Mouse (Mus musculus) embryonic stem cell, embryonic (primary cell): ENCODE measurements around the gene Otof.

Experiments
- CTCF ChIA-PET, 4 experiments: fragments of 300-600 bp in 2 of 4; fragments of 350-600 bp in 2 of 4; sonication (Branson Sonifier 250); formaldehyde crosslinking; loops; one replicate each; lab custom pipeline; 2022; ENCODE audit warnings: inconsistent platforms in 2 of 4; lab: Charles Lee
- POLR2A ChIA-PET, 4 experiments: fragments of 300-600 bp in 2 of 4; fragments of 350-600 bp in 2 of 4; sonication (Branson Sonifier 250); formaldehyde crosslinking; loops; one replicate each; lab custom pipeline; 2022; ENCODE audit warnings: antibody characterized with exemption in 4 of 4, inconsistent platforms in 1 of 4; lab: Charles Lee

Gene Otof

GRCm38 (mm10) chr5:30456056-30456455, 5.7 kb downstream of the Otof start:
- POLR2A ChIA-PET = interaction anchor here in 1 of 4 experiments (1.8 kb wide), 1 partner anchor 13 kb away, joined by 5 read pairs; no protein-coding TSS in a partner anchor
- CTCF ChIA-PET = interaction anchor here in 3 of 4 experiments (0.6 to 2.0 kb wide), 5 partner anchors 14 to 577 kb away, joined by 3 to 8 read pairs (median 4); no protein-coding TSS in a partner anchor

- POLR2A ChIA-PET = interaction anchor here in 1 of 4 experiments (1.5 kb wide), 1 partner anchor 14 kb away, joined by 3 read pairs; no protein-coding TSS in a partner anchor
- CTCF ChIA-PET = interaction anchor here (0.7 to 1.5 kb wide), 4 partner anchors 17 to 143 kb away, joined by 3 to 15 read pairs (median 4); partner anchors contain the start of gene Otof (in 1 of the 4)
Observed at GRCm38 (mm10) chr5:30444327-30444895, 17.3 kb downstream of the Otof start.

GRCm38 (mm10) chr5:30442196-30442595, 19.5 kb downstream of the Otof start:
- ChIA-PET POLR2A (interaction anchor here in 2 of 4 experiments (0.7 to 0.8 kb wide), 2 partner anchors 35 to 206 kb away, joined by 3 read pairs; partner anchors contain the start of gene Slc35f6 (in 1 of the 2)), CTCF (interaction anchor here (0.6 to 1.4 kb wide), 16 partner anchors 9 to 332 kb away, joined by 3 to 11 read pairs (median 4); no protein-coding TSS in a partner anchor)

GRCm38 (mm10) chr5:30440308-30440906, 21.3 kb downstream of the Otof start:
- POLR2A ChIA-PET = no interaction called here
- CTCF ChIA-PET = interaction anchor here in 2 of 4 experiments (0.5 to 0.6 kb wide), 2 partner anchors 49 kb away, joined by 3 read pairs; no protein-coding TSS in a partner anchor

- POLR2A ChIA-PET = interaction anchor here in 1 of 4 experiments (0.6 kb wide), 1 partner anchor 179 kb away, joined by 3 read pairs; no protein-coding TSS in a partner anchor
- CTCF ChIA-PET = interaction anchor here in 3 of 4 experiments (0.6 to 0.9 kb wide), 3 partner anchors 80 to 322 kb away, joined by 3 read pairs; no protein-coding TSS in a partner anchor
Observed at GRCm38 (mm10) chr5:30438931-30439330, 22.8 kb downstream of the Otof start.

GRCm38 (mm10) chr5:30427406-30427805, 34.3 kb downstream of the Otof start:
- POLR2A ChIA-PET = no interaction called here
- CTCF ChIA-PET = no interaction called here

GRCm38 (mm10) chr5:30423572-30424244, 38.0 kb downstream of the Otof start:
- POLR2A ChIA-PET = no interaction called here
- CTCF ChIA-PET = interaction anchor here (0.6 to 1.5 kb wide), 10 partner anchors 22 to 426 kb away, joined by 3 to 10 read pairs (median 4); no protein-coding TSS in a partner anchor

GRCm38 (mm10) chr5:30423121-30423520, 38.6 kb downstream of the Otof start:
- CTCF ChIA-PET = interaction anchor here in 3 of 4 experiments (0.7 to 1.5 kb wide), 4 partner anchors 59 to 567 kb away, joined by 3 to 5 read pairs (median 3); no protein-coding TSS in a partner anchor

GRCm38 (mm10) chr5:30416665-30417064, 45.1 kb downstream of the Otof start:
- CTCF ChIA-PET = interaction anchor here in 2 of 4 experiments (0.6 to 1.8 kb wide), 3 partner anchors 25 to 270 kb away, joined by 3 to 4 read pairs (median 3); no protein-coding TSS in a partner anchor
- POLR2A ChIA-PET = interaction anchor here in 1 of 4 experiments (0.7 kb wide), 1 partner anchor 680 kb away, joined by 3 read pairs; no protein-coding TSS in a partner anchor

More at GRCm38 (mm10) chr5:30423121-30423520, 38.6 kb downstream of the Otof start:
- POLR2A ChIA-PET = no interaction called here

GRCm38 (mm10) chr5:30415876-30416275, 45.9 kb downstream of the Otof start:
- CTCF ChIA-PET = interaction anchor here in 2 of 4 experiments (0.5 to 1.8 kb wide), 2 partner anchors 61 to 122 kb away, joined by 4 read pairs; no protein-coding TSS in a partner anchor

GRCm38 (mm10) chr5:30415381-30415780, 46.4 kb downstream of the Otof start:
- CTCF ChIA-PET = interaction anchor here in 2 of 4 experiments (0.5 to 1.8 kb wide), 2 partner anchors 61 to 122 kb away, joined by 4 read pairs; no protein-coding TSS in a partner anchor

More at GRCm38 (mm10) chr5:30415876-30416275, 45.9 kb downstream of the Otof start:
- POLR2A ChIA-PET = interaction anchor here in 1 of 4 experiments (0.9 kb wide), 1 partner anchor 42 kb away, joined by 3 read pairs; no protein-coding TSS in a partner anchor

GRCm38 (mm10) chr5:30411524-30411923, 50.2 kb downstream of the Otof start:
- ChIA-PET CTCF (no interaction called here), POLR2A (no interaction called here)

More at GRCm38 (mm10) chr5:30415381-30415780, 46.4 kb downstream of the Otof start:
- POLR2A ChIA-PET = interaction anchor here in 1 of 4 experiments (0.9 kb wide), 1 partner anchor 43 kb away, joined by 3 read pairs; no protein-coding TSS in a partner anchor

- POLR2A ChIA-PET = no interaction called here
Observed at GRCm38 (mm10) chr5:30406876-30407275, 54.9 kb downstream of the Otof start.

GRCm38 (mm10) chr5:30401165-30401564, 60.6 kb downstream of the Otof start:
- ChIA-PET CTCF (interaction anchor here in 1 of 4 experiments (1.2 kb wide), 1 partner anchor 10 kb away, joined by 3 read pairs; no protein-coding TSS in a partner anchor), POLR2A (no interaction called here)

More at GRCm38 (mm10) chr5:30406876-30407275, 54.9 kb downstream of the Otof start:
- CTCF ChIA-PET = interaction anchor here in 1 of 4 experiments (1.2 kb wide), 1 partner anchor 16 kb away, joined by 6 read pairs; no protein-coding TSS in a partner anchor

- POLR2A ChIA-PET = no interaction called here
Observed at GRCm38 (mm10) chr5:30400521-30400920, 61.2 kb downstream of the Otof start.

GRCm38 (mm10) chr5:30391473-30391872, 70.3 kb downstream of the Otof start:
- ChIA-PET POLR2A (interaction anchor here in 3 of 4 experiments (0.5 to 1.1 kb wide), 5 partner anchors 212 to 957 kb away, joined by 3 to 6 read pairs (median 3); partner anchors contain the start of gene Nom1 (in 1 of the 3)), CTCF (interaction anchor here (0.5 to 2.0 kb wide), 61 partner anchors 9 to 613 kb away, joined by 3 to 10 read pairs (median 3); partner anchors contain the start of genes 1700001C02Rik (in 1 of the 4), Adgrf3 (in 1 of the 4) and Slc35f6 (in 1 of the 4))

More at GRCm38 (mm10) chr5:30400521-30400920, 61.2 kb downstream of the Otof start:
- CTCF ChIA-PET = interaction anchor here (0.5 to 1.2 kb wide), 4 partner anchors 9 to 114 kb away, joined by 3 to 4 read pairs (median 3); no protein-coding TSS in a partner anchor

- POLR2A ChIA-PET = no interaction called here
Observed at GRCm38 (mm10) chr5:30389836-30390235, 71.9 kb downstream of the Otof start.

More at GRCm38 (mm10) chr5:30389836-30390235, 71.9 kb downstream of the Otof start:
- CTCF ChIA-PET = interaction anchor here in 2 of 4 experiments (0.6 to 1.4 kb wide), 2 partner anchors 87 to 291 kb away, joined by 3 read pairs; no protein-coding TSS in a partner anchor
